8 mouse cellular contexts compared by ENCODE assay signal in genomic region chr9:111497074-111497811, GRCm38 (mm10). TPM values are rescaled to one million over a fixed set of nuclear protein-coding genes. Genes with fewer than 3 reads are reported as not detected.
DNase-seq lines count a peak whose midpoint lies in the region; ATAC-seq and TF ChIP-seq lines count a peak whose summit lies in the region.

No protein-coding gene starts in this region.

- intact Hi-C loops in heart, postnatal 10 days (cut with DNase I), result loop anchor here (1.0 to 5.0 kb wide), 2 partner anchors 75 to 421 kb away; no protein-coding TSS in a partner anchor

- no peak for TF ChIP-seq POLR2A in brain, embryonic 14.5 days (IDR thresholded peaks at IDR 0.05; ENCODE audit: borderline replicate concordance, extremely low read depth, insufficient read depth, insufficient read length, poor library complexity, severe bottlenecking)

- peak; percentile 46 for DNase-seq in CD4-positive helper T cell, adult 2 months (ENCODE audit: low read depth, low spot score)
- DNase-seq in brain, embryonic 14.5 days (ENCODE audit: low read depth), result peak; percentile 93
- DNase-seq in heart, postnatal 10 days, result peak; percentile 69 to 83
- DNase-seq in kidney, postnatal 36 days, result peak; percentile 69 to 90
- DNase-seq in lung, adult 18-20 months, result peak; percentile 31 to 45
- peak; percentile 88 for DNase-seq in testis, postnatal 10 days (ENCODE audit: low spot score)

- TF ChIP-seq CTCF in brain, embryonic 14.5 days (IDR thresholded peaks at IDR 0.05; ENCODE audit: borderline replicate concordance, extremely low read depth, insufficient read depth, insufficient read length), result peak; percentile 98

- ATAC-seq in erythroblast, adult 5-6 weeks (replicated peaks; ENCODE audit: low FRiP score, poor library complexity, severe bottlenecking), result peak; percentile 82; the same call in 1 of the 2 replicates
- peak; percentile 30; the same call in 1 of the 2 replicates for ATAC-seq in neutrophil, adult 5-6 weeks (ENCODE audit: extremely low read depth, insufficient number of reproducible peaks, low FRiP score, poor library complexity, severe bottlenecking)

RNA-seq across cellular contexts. Expression of gene Dclk3, which starts 58.4 kb away (rescaled TPM):
- 3.0 and 4.2 TPM in 2 replicates for polyA plus RNA-seq in brain, embryonic 14.5 days (2012; rRNA removed)
- not detected in 2 replicates for total RNA-seq in erythroblast, adult 5-6 weeks (2015; ENCODE audit: low replicate concordance)
- total RNA-seq in erythroblast, adult 5-6 weeks (2017; ENCODE audit: low replicate concordance), result not detected in 2 replicates
- under 1 TPM; 0.41 to 0.60 TPM for total RNA-seq in heart, postnatal 10 days (2021)
- total RNA-seq in neutrophil, adult 5-6 weeks (2017), result not detected in 2 replicates

Comparison
In these comparisons a context has a peak if more than half of its experiments do, and no peak if none do; other contexts are left out.
1. Peak in every context shown above with its lines: DNase-seq and ATAC-seq.
2. DNase-seq: peak in every context shown above with its lines; median percentile 93 in brain, embryonic 14.5 days; 88 in testis, postnatal 10 days; 80 in kidney, postnatal 36 days; 76 in heart, postnatal 10 days; 46 in CD4-positive helper T cell, adult 2 months; 38 in lung, adult 18-20 months.